Mouse (Mus musculus): Measurements from ENCODE around the gene Limch1. TPM values are rescaled to one million over a fixed set of nuclear protein-coding genes. Genes with fewer than 3 reads are reported as not detected.

The Limch1 gene
- polyA plus RNA-seq, 1 experiment from 2014 or later, result 368 TPM

DNA sequence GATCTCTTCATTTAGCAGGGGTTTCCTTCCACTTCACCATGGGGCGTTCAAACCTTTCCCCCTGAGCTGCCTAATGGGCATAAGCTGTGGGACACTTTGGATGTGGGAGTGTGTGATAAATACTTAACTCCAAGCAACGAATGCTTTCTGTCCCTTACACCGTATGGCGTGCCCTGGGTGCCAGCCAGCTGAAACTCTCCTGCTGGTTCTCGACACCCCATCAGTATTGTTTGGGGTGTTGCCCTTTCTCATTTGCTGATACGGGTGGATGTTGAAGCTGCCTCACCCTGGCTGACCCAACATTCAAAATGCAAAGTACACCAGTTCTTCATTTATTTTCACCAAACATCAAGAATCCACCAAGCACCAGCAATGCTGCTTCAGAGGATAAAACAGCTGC is 168.2 kb downstream of the Limch1 start:
- TF ChIP-seq EP300 (IDR thresholded peaks at IDR 0.05), result no peak
- TF ChIP-seq CTCF (IDR thresholded peaks at IDR 0.05), result no peak
- no peak overlapping the region for H3K4me3 ChIP-seq (ENCODE audit: low read depth, low read length)
- H3K27ac ChIP-seq (ENCODE audit: low read length), result 0 out of 2 replicates have a peak overlapping the region, but pooled peaks have one; percentile 11
- H3K9me3 ChIP-seq (ENCODE audit: low read length), result no peaks in the 10 kb centered on the region
- DNase-seq (ENCODE audit: low spot score) (no peak), ATAC-seq (peak; percentile 5; the same call in 1 of the 2 replicates)
- H3K4me1 ChIP-seq (ENCODE audit: insufficient read depth, low read depth, low read length), result peaks cover 8% of the 10 kb centered on the region; the same call in 1 of the 2 replicates
- H3K9ac ChIP-seq (replicated peaks; ENCODE audit: low read depth), result no peak overlapping the region
- no peaks in the 10 kb centered on the region for H3K36me3 ChIP-seq (ENCODE audit: insufficient read depth, low read length)
- H3K4me2 ChIP-seq (replicated peaks; ENCODE audit: low read depth, low read length), result no peak overlapping the region
- H3K27me3 ChIP-seq (replicated peaks; ENCODE audit: insufficient read depth, low read length), result no peaks in the 10 kb centered on the region
- 65% methylated on average over 6 of the region's 6 CpGs for WGBS

DNA sequence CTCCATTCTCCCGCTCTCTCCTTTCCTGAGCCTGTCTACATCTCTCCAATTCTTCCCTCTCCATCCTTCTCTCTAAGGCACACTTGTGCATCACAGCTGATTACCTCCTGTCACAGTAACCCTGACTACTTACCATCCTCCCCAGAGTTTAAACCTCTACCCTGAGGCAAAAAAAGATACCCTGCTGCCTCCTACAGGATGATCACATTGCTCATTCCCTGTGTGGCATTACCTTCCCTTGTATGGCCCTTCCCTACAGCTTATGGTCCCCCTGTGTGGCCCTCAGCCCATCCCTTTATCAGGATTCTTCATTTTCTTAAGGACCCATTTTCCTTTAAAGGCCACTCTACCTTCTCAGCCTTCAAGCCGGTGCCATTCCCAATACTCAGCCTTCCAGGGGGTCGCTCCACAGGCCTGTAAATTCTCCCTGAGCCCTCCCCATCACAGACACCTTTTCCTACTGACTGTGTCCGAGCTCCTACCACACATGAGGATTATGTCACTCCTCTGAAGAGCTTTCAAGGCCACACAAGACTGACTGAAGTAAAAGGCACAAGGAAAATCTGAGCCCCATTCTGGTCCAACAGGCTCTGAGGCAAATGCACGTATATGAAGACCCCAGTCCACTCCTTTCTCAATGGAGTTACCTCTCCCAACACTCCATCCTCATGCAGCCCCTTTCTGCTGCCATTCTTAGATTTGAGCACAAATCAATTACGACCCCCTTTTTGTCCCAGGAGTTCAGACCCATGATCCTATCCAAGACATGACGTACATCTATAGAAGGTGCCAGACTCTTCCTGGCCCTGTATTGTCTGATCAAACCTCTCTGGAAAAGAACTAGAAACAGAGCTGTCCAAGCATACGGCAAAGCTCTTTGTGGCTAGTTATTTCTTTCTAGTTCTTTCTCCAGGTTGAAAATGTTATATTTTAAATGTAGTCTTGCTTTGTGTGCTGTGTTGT is 172.0 kb downstream of the Limch1 start:
- Histone ChIP-seq H3K27ac (ENCODE audit: low read length) (no peak overlapping the region), H3K4me3 (ENCODE audit: low read depth, low read length) (no peak overlapping the region), H3K4me1 (ENCODE audit: insufficient read depth, low read depth, low read length) (peaks cover 10% of the 10 kb centered on the region; the same call in 1 of the 2 replicates), H3K4me2 (replicated peaks; ENCODE audit: low read depth, low read length) (no peak overlapping the region), H3K36me3 (ENCODE audit: insufficient read depth, low read length) (no peaks in the 10 kb centered on the region), H3K9ac (replicated peaks; ENCODE audit: low read depth) (no peak overlapping the region), H3K27me3 (replicated peaks; ENCODE audit: insufficient read depth, low read length) (no peaks in the 10 kb centered on the region), H3K9me3 (ENCODE audit: low read length) (no peaks in the 10 kb centered on the region)
- WGBS, result 84% methylated on average over 8 of the region's 8 CpGs
- ATAC-seq (no peak), DNase-seq (ENCODE audit: low spot score) (no peak)
- peak; percentile 45 for TF ChIP-seq CTCF (IDR thresholded peaks at IDR 0.05)
- TF ChIP-seq EP300 (IDR thresholded peaks at IDR 0.05), result no peak

DNA sequence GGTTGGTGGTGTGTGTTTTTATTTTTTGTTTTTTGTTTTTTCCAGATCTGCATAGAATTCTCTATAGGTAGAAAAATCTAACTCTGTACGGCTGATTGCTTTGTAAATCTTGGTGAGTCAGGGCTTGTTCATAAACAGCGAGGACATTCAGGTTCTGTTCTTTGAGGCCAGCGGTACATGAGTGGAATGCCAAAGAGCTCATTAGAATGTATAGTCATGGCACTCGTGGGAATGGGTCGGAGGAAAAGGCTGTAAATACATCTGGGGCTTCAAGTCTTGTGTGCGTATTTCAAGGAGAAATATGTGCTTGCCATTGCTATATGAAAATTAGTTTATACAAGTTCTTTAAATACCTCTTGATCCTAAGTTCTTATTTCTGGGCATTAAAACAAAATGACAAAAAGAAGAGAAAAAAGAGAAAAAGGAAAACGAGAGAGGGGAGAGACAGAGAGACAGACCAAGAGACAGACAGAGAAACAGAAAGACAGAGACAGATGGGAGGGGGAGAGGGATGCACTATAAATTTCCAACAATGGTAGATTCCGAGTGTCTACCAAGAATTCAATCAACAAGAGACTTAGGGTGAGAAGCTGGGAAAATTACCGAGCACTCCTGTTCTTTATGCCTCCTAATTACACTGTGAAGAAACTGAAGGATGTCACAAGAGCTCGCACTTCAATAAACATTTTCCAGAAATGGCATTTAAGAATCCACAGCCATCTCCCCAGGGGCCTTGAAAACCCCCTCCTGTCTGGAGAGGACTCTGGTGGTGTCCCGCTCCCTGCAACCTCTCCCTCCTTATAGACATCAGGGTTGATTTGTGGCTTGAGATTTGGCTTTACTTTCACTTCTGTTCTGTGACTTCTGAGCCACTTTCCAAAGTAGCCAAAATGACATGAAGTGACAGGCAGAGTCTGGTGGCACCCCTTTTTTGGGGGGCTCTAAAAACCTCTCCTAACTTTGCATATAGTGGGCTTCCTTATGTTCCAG is 173.0 kb downstream of the Limch1 start:
- peak overlapping the region; percentile 7; the same call in 1 of the 2 replicates for H3K27ac ChIP-seq (ENCODE audit: low read length)
- H3K9me3 ChIP-seq (ENCODE audit: low read length), result no peaks in the 10 kb centered on the region
- H3K4me2 ChIP-seq (replicated peaks; ENCODE audit: low read depth, low read length), result no peak overlapping the region
- H3K4me1 ChIP-seq (ENCODE audit: insufficient read depth, low read depth, low read length), result peaks cover 10% of the 10 kb centered on the region; the same call in 1 of the 2 replicates
- H3K9ac ChIP-seq (replicated peaks; ENCODE audit: low read depth), result no peak overlapping the region
- H3K4me3 ChIP-seq (ENCODE audit: low read depth, low read length), result no peak overlapping the region
- 0 out of 2 replicates have a peak, but pooled peaks have one; percentile 11 for ATAC-seq
- DNase-seq (ENCODE audit: low spot score), result no peak
- no peak for TF ChIP-seq CTCF (IDR thresholded peaks at IDR 0.05)
- TF ChIP-seq EP300 (IDR thresholded peaks at IDR 0.05), result 0 out of 2 replicates have a peak, but pooled peaks have one; percentile 23
- H3K36me3 ChIP-seq (ENCODE audit: insufficient read depth, low read length), result no peaks in the 10 kb centered on the region
- WGBS, result 58% methylated on average over 11 of the region's 11 CpGs
- no peaks in the 10 kb centered on the region for H3K27me3 ChIP-seq (replicated peaks; ENCODE audit: insufficient read depth, low read length)

DNA sequence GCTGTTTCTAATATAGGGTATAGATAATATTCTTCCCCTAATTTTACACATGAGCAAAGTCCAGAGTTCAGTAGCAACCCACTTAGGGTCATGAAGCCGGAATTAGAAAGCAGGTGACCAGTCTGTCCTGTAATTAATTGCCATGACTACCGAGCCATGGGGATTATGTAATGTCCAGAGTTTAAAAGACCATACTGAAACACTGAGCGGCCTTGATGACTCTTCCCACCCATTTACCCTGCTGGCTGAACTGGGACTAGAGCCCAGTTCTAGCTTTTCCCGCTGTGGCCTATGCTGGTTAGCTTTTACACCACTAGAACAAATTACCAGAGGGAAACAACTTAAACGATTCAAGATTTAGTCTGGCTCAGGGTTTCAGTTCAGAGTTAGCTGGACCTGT is 177.0 kb downstream of the Limch1 start:
- H3K36me3 ChIP-seq (ENCODE audit: insufficient read depth, low read length), result no peaks in the 10 kb centered on the region
- H3K27me3 ChIP-seq (replicated peaks; ENCODE audit: insufficient read depth, low read length), result no peaks in the 10 kb centered on the region
- no peak overlapping the region for H3K4me3 ChIP-seq (ENCODE audit: low read depth, low read length)
- H3K9me3 ChIP-seq (ENCODE audit: low read length), result no peaks in the 10 kb centered on the region
- ATAC-seq, result no peak
- no peak overlapping the region for H3K27ac ChIP-seq (ENCODE audit: low read length)
- TF ChIP-seq CTCF (IDR thresholded peaks at IDR 0.05) (no peak), EP300 (IDR thresholded peaks at IDR 0.05) (no peak)
- H3K9ac ChIP-seq (replicated peaks; ENCODE audit: low read depth), result no peak overlapping the region
- H3K4me2 ChIP-seq (replicated peaks; ENCODE audit: low read depth, low read length), result no peak overlapping the region
- H3K4me1 ChIP-seq (ENCODE audit: insufficient read depth, low read depth, low read length), result peaks cover 8% of the 10 kb centered on the region; the same call in 1 of the 2 replicates
- WGBS, result 79% methylated on average over 5 of the region's 5 CpGs
- DNase-seq (ENCODE audit: low spot score), result no peak

DNA sequence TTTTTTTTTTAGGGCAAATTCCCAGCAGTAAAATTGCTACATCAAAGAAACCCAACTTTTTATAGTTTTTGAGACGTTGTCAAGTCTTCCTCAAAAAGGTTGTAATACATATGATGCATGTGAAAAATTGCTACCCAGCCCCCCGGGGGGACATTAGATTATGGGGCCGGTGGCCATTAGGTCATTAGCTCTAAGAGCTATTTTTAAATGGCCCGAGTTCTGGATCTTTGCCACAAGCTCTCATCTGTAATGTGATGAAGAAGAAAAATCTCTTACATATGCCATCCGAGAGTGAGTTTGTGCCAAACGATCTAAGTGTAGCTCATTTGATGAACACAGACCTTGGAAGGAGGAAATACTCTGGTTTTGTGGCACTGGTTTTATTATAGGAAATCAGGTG is 183.7 kb downstream of the Limch1 start:
- WGBS, result 52% methylated on average over 6 of the region's 6 CpGs
- Histone ChIP-seq H3K27ac (ENCODE audit: low read length) (no peak overlapping the region), H3K9ac (replicated peaks; ENCODE audit: low read depth) (no peak overlapping the region), H3K9me3 (ENCODE audit: low read length) (no peaks in the 10 kb centered on the region), H3K4me1 (ENCODE audit: insufficient read depth, low read depth, low read length) (no peaks in the 10 kb centered on the region), H3K27me3 (replicated peaks; ENCODE audit: insufficient read depth, low read length) (no peaks in the 10 kb centered on the region), H3K36me3 (ENCODE audit: insufficient read depth, low read length) (no peaks in the 10 kb centered on the region), H3K4me3 (ENCODE audit: low read depth, low read length) (no peak overlapping the region), H3K4me2 (replicated peaks; ENCODE audit: low read depth, low read length) (no peak overlapping the region)
- no peak for TF ChIP-seq CTCF (IDR thresholded peaks at IDR 0.05)
- no peak for TF ChIP-seq EP300 (IDR thresholded peaks at IDR 0.05)
- ATAC-seq, result no peak
- DNase-seq (ENCODE audit: low spot score), result no peak
